Mouse (Mus musculus): ENCODE measurements around the gene Wasf3.
"Not testable (repeated sequence)": the region's sequence is repeated elsewhere in the genome, so short reads cannot be mapped to it uniquely, and the experiment has no call there.

Gene Wasf3

DNA sequence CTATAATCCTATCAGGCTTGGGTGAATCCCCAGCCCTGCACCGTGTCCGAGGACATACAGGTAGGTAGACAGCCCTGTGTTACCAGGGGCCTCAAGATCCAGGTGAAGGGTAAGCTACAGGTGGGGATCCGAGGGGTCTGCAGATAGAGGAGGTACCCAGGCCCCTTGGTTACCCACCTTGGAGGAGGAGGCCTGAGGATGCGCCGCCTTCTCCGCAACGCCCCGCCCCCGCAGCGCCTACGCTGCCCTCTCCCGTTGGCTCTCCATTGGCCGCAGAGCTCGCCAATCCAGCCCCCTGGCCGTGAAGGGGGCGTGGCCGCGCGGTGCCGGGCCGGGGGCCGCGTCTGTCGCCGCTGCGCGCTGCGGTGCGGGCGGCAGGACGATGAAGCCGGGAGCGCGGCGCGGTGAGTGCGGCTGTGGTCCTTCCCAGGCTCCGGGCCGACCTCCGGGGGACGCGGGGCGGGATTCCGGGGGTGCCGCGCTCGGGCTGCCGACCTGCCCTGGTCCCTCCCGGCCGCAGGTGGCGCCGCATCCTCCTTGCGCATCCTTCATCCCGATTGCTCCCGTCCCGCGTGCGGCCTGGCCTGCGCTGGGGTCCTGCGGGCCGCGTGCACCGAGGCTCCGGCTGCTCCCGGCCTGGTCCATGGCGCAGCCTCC, at the start of gene Wasf3:
TSS of gene Wasf3 (plus strand) at position 51 of the 657 bp plus-strand sequence.
- DNase-seq: no peak

DNA sequence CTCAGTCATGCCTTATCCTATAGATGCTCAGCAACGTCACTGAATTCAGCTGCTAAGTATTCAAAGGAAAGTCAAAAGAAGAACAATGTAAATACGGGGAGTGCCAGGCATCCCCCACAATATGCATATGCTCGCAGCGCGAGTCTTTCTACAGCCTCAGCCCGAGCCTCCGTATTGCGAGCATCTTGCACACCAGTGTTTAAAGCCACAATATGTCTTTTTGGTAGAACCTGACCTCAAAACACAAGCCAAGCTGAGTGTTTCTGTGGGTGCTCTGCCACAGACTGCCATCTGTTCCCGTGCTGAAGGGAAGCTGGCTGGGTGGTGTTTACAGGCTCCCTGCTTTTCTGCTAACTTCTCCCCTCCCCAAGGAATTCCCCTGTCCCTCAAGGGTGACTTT, 46.7 kb upstream of the Wasf3 start:
- no peak for DNase-seq

- no peak for DNase-seq
Observed at GRCm38 (mm10) chr5:146340037-146340436, 44.7 kb upstream of the Wasf3 start.

DNA sequence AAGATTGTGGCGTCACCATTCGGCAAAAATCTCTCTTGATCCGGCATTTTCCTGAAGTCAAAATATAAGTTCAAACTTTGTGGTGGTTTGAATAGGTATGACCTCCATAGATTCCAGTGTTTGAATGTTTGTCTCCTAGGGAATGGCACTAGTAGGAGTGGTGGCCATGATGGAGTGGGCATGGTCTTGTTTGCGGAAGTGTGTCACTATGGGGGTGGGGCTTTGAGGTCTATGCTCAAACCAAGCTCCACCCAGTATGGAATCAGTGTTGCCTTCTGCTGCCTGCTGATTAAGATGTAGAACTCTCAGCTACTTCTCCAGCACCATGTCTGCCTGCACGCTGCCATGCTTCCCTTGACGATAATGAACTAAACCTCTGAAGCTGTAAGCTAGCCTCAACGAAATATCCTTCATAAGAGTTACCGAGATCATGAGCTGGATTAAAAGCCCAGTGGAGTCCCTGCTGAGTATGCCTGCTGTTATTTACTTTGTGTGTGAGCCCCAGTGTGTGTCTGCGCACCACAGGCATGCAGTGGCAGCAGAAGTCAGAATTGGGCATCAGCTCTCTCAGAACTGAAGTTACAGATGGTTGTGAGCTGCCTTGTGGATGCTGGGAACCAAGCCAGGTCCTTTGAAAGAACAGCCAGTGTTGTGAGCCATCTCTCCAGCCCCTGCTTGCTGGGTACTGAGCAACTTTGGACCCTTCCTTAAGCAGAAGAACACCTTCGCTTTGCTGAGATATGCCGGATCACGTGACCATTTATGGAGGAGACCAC, 39.7 kb upstream of the Wasf3 start:
- no peak for DNase-seq

GRCm38 (mm10) chr5:146347081-146347480, 37.7 kb upstream of the Wasf3 start:
- DNase-seq: no peak

DNA sequence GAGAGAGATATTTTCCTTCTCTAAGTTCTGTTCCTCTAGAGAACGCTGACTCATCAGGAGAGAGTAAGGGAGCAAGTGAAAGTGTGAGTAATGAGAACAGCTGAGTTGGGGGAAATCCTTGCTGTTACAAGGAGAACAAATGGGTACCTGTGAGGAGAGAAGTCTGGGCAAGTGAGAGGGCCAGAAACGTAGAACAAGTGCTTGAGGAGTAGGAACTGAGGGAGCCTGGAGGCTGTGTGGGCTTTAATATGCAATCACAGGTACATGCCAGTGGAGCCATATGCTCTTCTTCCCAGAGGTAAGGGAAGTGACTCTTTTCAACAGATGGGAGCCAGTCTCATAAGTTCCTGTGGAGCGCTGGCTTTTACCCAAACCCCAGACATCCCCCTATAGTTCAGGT, 35.6 kb upstream of the Wasf3 start:
- DNase-seq: no peak

DNA sequence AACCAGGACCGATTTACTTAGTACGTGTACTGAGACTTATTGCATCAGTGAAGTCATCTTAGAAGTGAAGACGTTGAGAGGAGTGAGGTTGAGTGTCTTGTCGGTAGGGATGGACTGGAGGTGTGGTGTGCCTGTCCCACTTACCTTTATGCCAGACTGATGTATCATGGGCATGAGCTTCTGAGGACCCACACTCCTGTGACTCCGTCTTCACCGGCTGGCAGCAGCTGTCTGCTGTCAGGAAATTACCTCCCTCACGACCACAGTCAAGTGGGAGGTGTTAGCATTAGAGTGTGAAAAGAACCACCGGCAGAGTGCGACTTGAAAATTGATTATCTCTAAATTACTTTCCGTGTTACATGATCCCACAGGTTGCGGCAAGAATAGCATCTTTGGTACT, 34.0 kb upstream of the Wasf3 start:
- no peak for DNase-seq

DNA sequence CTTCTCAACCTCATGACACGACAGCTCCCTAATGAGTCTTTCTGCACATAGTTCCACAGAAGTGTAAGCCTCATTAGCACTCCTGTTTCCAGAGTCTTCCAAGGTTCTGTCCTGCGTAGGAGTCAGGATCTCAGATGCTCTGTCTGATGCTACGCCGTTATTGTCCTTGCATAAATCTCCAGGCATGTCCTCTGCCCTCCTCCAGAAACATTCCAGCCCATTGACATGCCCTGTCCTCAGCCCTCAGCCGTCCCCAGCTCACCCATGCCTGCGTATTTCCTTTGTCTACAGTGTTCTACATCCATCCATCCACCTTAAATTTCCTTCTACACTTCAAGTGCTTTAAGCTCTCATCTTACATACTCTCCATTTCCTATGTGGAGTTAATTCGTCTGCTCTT, 32.8 kb upstream of the Wasf3 start:
- DNase-seq: no peak

DNA sequence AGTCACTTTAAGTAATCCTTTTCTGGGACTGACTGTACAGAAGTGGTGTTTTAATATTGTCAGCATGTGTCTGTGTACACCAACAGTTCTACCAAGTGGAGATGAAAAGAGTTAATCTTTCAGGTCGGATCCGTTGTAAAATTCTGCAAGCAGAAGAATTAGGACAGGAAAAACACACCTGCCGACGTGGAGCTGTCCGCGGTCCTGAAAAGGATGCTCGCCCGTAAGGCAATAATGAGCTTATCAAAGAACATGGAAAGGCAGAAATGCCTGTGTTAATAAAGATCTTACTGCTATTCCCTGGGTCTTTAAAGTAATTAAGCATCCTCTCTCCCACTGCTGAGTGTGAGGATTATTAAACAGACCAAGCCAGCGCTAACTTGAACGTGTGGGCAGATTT, 24.4 kb upstream of the Wasf3 start:
- DNase-seq: peak; percentile 9

DNA sequence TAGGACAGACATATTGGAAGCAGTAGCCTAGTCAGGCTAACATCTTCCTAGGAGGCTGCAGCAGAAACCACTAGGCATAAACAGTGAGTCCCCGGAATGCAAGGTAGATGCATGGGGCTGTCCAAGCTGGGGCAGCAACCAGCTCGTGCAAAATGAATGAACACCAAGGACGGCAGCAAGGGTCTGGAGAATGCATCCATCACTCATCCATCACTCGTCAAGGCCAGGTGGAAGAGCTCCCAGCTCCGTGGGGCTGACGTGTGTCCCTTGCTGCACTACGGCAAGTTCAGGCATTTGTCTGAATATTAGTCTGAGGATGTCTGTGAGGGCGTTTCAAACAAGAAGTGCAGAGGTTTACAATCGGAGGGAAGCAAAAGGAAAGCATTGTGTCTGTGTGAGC, 22.1 kb upstream of the Wasf3 start:
- no peak for DNase-seq

GRCm38 (mm10) chr5:146368356-146368755, 16.4 kb upstream of the Wasf3 start:
- no peak for DNase-seq

DNA sequence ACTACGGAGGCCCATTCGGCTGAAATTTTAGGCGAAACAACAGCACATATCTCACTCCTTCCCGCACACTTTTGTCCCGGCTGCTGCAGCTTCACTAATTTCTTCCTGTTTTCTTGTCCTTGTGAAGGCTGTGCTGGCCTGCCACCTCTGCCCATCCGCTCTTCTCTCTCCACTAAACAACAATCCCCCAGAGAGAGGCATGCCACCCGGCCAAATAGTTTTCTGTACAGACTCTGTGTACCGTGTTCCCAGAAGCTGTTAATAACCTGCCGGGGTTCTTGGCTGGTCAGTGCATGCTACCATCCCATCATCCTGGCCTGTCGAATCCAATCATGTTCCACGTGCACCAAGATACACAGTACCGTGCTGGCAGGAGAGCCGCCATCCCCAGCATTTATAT, 15.8 kb upstream of the Wasf3 start:
- DNase-seq: no peak

DNA sequence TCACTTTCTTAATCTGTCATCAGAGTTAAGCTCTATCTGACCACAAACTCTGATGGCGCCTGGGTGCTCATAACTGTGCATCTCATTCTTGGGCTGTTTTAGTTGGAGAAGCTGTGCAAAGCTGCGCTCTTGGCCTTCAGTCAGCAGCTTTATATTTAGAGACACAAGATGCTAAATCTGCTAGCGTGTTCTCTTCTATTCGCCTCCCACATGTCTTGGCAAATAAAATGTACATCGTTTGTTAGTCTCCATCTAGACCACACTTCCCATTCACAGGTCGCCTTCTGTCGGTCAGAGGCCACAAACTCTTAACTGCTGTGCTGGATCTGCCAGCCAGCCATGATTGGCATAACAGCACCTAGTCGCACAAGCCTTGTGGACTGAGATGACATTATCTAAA, 14.0 kb upstream of the Wasf3 start:
- DNase-seq: no peak

DNA sequence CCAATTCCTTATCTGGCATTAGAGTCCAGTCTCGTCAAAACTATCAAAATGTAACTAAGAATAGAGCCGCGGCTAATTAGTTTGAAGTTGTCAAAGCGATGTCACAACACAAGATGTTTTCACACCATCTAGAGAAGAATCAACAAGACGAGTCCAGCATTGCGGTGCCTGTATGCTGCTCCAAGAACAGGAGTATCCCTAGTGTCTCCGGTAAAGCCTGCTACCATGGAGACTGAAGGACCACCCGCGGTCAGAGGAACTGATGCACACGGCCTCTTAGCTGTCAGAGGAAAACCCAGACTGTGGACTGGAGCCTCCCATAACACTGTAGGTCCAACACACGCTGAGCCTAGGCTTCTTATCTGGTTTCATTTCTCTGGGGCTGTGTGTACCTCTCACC, 11.5 kb upstream of the Wasf3 start:
- no peak for DNase-seq

DNA sequence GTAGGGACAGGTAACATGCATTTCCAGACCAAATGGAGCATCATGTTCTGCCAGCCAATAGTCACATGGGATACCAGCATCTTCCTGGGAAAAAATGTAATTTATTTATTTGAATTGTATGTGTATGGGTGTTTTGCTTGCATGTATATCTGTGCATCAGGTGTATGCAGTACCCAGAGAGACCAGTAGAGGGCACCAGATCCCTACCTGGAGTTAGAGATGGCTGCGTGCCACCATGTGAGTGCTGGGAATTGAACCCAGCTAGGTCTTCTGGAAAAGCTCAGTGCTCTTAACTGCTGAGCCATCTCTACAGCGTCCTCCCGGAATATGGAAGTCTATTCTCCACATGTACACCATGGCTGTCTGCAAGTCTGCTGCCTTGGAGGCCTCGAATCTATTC, 8.2 kb upstream of the Wasf3 start:
- peak; percentile 9 for DNase-seq

DNA sequence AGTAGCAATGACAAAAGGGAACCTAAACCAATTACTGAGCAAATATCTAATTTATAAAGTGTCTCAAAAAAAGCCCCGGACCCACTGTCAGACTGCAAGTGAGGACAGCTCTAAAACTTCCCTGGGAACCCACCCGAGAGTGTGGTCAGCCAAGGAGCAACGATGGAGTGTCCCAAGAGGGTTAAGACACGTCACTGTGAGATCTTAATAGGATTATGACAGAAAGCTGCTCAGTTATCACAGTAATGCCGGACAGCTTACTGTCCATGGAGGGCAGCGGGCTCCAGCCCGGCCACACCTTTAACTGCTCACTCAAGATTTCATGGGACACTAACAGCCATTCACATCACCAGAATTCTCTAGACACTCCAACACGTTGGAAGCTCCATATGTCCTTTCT, 4.7 kb upstream of the Wasf3 start:
- DNase-seq: no peak

GRCm38 (mm10) chr5:146382268-146382667, 2.5 kb upstream of the Wasf3 start:
- no peak for DNase-seq

DNA sequence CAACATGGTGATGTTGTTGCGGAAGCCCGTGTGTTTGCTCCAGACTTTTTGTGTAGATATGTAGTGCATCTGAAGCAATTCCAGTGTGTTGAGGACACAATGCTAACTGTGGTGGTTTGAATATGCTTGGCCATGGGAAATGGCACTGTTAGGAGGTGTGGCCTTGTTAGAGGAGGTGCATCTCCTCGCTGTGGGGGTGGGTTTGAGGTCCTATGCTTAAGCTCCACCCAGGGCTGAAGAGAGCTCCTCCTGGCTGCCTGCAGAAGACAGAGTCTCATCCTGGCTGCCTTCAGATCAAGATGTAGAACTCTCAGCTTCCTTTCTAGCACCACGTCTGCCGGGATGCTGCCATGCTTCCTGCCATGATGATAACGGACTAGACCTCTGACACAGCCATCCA, 1.4 kb upstream of the Wasf3 start:
- no peak for DNase-seq

DNA sequence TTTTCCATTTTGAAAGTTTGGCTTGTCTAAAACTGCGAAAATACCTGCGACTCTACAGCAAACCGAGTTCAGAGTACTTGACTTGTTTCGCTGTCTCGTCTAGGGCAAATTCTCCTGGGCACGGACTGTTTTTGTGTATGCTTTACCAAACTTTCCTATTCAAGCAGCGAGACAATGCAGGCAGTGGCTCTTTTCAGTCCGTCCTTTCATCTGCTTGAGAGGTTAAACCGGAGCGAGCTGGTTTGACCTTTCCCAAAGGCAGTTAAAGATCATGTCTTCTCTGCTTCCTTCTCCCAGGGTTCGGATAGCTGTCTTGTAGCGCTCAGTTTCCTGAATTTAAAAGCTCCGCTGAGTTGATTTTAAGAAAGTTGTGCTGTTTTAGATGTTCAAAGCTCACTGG, 1.2 kb downstream of the Wasf3 start:
- DNase-seq: no peak

- no peak for DNase-seq
Observed at GRCm38 (mm10) chr5:146386906-146387305, 2.1 kb downstream of the Wasf3 start.

- no peak for DNase-seq
Observed at GRCm38 (mm10) chr5:146394563-146394962, 9.8 kb downstream of the Wasf3 start.

- no peak for DNase-seq
Observed at GRCm38 (mm10) chr5:146397253-146397652, 12.5 kb downstream of the Wasf3 start.

- no peak for DNase-seq
Observed at GRCm38 (mm10) chr5:146398386-146399115, 13.8 kb downstream of the Wasf3 start.

DNA sequence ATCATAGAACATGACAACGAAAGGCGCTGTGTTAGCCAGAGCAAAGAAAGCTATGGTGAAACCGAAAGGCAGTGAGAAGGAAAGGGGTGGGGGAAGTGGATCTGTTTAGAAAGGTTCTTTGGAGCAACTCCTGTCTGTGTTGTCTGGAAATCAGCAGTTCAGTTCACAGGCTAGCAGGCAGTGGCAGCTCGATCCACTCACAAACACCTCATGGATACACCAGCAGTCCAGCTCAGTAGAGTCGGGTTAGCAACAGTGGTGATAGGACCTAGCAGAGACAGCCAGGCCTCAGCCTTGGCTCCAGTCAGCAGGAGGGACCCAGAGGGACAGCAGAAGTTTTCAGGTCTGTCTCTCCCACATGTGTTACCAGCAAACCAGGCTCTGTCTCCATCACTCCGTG, 16.2 kb downstream of the Wasf3 start:
- DNase-seq: not testable (repeated sequence)
